Mouse (Mus musculus): ENCODE measurements around the gene Map7. TPM values are rescaled to one million over a fixed set of nuclear protein-coding genes. Genes with fewer than 3 reads are reported as not detected.

Map7 gene
- polyA plus RNA-seq, 1 experiment from 2014 or later, result 6.7 TPM

DNA sequence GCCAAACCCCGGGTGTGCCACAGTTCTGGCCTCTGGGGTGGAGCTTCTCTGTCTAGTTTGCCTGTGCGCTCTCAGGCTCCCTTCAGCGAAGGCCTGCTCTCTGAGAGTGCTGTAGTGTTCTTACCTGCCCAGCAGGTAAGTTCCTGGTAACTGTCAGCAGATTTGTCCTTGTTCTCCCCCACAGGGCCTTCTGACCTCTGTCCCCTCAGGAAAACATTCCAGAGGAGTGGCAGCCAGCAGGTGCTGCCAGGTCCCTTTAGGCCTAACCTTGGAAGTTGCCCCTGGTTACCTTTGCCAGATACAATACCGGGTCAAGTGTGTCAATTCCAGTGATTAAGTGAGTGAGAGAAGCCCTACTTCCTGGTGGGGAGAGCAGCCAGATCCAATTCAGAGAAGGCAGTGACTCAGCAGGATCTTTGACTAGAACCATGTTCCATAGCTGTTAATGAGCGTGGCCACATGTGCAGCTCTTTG lies 38.6 kb downstream of the Map7 start:
- no peak for DNase-seq (ENCODE audit: low spot score)
- H3K4me3 ChIP-seq (ENCODE audit: low read depth, low read length), result no peak overlapping the region
- no peaks in the 10 kb centered on the region for H3K36me3 ChIP-seq (ENCODE audit: control insufficient read depth, insufficient read depth, low read length)
- 82% methylated on average over 5 of the region's 5 CpGs for WGBS
- H3K4me2 ChIP-seq (replicated peaks; ENCODE audit: low read depth, low read length), result no peak overlapping the region
- H3K27ac ChIP-seq (ENCODE audit: low read depth, low read length), result no peak overlapping the region
- no peak overlapping the region for H3K9ac ChIP-seq (ENCODE audit: low read depth, low read length)
- H3K27me3 ChIP-seq (ENCODE audit: control insufficient read depth, insufficient read depth, low read length), result no peaks in the 10 kb centered on the region
- ATAC-seq (ENCODE audit: low FRiP score), result no peak
- H3K9me3 ChIP-seq (ENCODE audit: control insufficient read depth, low read length), result no peaks in the 10 kb centered on the region
- no peaks in the 10 kb centered on the region for H3K4me1 ChIP-seq (replicated peaks; ENCODE audit: control insufficient read depth, insufficient read depth, low read length)

DNA sequence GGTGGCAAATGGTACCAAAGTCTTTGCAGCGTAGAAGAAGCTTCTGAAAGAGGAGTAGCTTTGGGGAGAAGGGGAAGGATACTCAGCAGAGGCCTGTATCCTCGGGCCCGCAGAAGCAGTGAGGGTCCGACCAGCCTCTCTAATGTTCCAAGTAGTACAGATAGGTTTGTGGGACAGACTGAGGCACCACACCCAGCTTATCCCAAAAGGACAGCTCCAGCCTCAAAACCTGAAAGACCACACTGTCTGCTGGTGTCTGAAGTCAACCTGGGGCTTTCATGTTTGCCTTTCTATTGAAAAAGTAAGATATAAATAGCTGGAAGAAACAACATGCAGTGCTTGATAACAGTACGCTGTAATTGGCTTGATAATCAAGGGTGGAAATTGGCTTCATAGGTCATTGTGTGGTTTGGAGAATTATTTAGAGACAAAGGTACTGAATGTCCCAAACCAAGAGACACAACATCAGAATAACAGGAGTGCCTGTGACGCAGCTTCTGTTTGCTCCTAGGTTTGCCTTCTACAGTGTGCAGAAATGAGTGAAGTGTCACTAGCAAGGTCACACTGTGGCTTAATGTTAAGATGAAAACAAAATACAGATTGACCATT lies 42.0 kb downstream of the Map7 start:
- Histone ChIP-seq H3K9me3 (ENCODE audit: control insufficient read depth, low read length) (no peaks in the 10 kb centered on the region), H3K4me3 (ENCODE audit: low read depth, low read length) (no peak overlapping the region), H3K27ac (ENCODE audit: low read depth, low read length) (no peak overlapping the region), H3K4me2 (replicated peaks; ENCODE audit: low read depth, low read length) (no peak overlapping the region), H3K4me1 (replicated peaks; ENCODE audit: control insufficient read depth, insufficient read depth, low read length) (no peaks in the 10 kb centered on the region), H3K27me3 (ENCODE audit: control insufficient read depth, insufficient read depth, low read length) (no peaks in the 10 kb centered on the region), H3K36me3 (ENCODE audit: control insufficient read depth, insufficient read depth, low read length) (no peaks in the 10 kb centered on the region), H3K9ac (ENCODE audit: low read depth, low read length) (no peak overlapping the region)
- DNase-seq (ENCODE audit: low spot score) (no peak), ATAC-seq (ENCODE audit: low FRiP score) (no peak)
- 92% methylated on average over 6 of the region's 6 CpGs for WGBS

DNA sequence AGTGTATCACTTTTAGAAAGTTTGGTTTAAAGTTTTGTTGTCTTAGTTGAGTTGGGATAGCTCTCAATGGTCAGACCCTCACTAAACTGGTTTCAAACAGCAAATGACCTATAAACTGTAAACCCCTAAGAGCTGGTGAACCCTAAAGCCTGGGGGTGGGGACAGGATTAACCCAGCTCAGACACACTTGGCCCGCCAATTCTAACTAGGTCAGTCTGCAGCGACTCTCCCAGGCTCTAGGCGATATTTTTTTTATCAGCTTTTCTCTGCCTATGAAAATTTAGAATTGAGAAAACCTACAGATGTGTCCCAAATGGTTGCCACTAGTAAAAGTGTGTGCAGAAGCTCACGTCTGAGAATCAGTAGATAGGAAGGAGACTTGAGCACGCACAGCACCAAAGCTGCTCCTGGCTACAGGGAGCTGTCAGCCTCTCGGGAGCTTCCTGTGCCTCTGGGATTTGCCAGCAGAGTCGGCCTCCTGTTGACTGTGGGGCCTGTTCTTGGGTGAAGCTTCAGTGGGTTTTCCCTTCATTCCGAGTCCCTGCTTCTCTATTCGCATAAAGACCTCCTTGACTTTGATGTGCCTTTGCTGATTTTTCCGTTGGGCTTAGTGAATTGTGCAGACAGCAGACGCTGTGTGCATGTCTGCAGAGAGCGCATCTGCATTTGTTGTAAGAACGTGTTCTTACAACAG lies 46.7 kb downstream of the Map7 start:
- H3K4me2 ChIP-seq (replicated peaks; ENCODE audit: low read depth, low read length), result no peak overlapping the region
- 40% methylated on average over 13 of the region's 13 CpGs for WGBS
- DNase-seq (ENCODE audit: low spot score) (no peak), ATAC-seq (ENCODE audit: low FRiP score) (no peak)
- H3K27me3 ChIP-seq (ENCODE audit: control insufficient read depth, insufficient read depth, low read length), result no peaks in the 10 kb centered on the region
- no peak overlapping the region for H3K27ac ChIP-seq (ENCODE audit: low read depth, low read length)
- no peaks in the 10 kb centered on the region for H3K9me3 ChIP-seq (ENCODE audit: control insufficient read depth, low read length)
- no peak overlapping the region for H3K4me3 ChIP-seq (ENCODE audit: low read depth, low read length)
- no peak overlapping the region for H3K9ac ChIP-seq (ENCODE audit: low read depth, low read length)
- H3K36me3 ChIP-seq (ENCODE audit: control insufficient read depth, insufficient read depth, low read length), result no peaks in the 10 kb centered on the region
- no peaks in the 10 kb centered on the region for H3K4me1 ChIP-seq (replicated peaks; ENCODE audit: control insufficient read depth, insufficient read depth, low read length)

DNA sequence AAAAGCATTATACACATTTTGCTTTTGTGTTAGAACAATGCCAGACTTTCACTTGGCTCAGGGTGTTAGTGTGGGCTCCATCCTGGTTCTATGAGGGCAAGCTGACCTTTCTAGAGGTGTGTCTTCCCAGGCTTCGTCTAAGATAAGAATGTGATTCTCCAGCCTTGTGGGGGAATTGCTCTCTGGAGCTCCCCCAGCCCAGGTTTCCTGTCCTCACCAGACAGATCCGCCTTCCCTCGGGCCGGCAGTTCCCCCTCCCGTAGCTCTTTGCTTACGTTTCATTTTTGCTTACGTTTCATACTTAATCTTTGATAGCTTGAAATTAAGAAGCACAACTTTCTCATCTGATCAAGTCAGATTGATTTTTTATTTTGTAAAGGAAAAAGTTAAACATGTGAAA lies 48.8 kb downstream of the Map7 start:
- H3K4me3 ChIP-seq (ENCODE audit: low read depth, low read length), result no peak overlapping the region
- no peak overlapping the region for H3K9ac ChIP-seq (ENCODE audit: low read depth, low read length)
- H3K36me3 ChIP-seq (ENCODE audit: control insufficient read depth, insufficient read depth, low read length), result no peaks in the 10 kb centered on the region
- H3K27me3 ChIP-seq (ENCODE audit: control insufficient read depth, insufficient read depth, low read length), result no peaks in the 10 kb centered on the region
- 82% methylated on average over 7 of the region's 7 CpGs for WGBS
- DNase-seq (ENCODE audit: low spot score) (no peak), ATAC-seq (ENCODE audit: low FRiP score) (no peak)
- H3K4me2 ChIP-seq (replicated peaks; ENCODE audit: low read depth, low read length), result no peak overlapping the region
- no peak overlapping the region for H3K27ac ChIP-seq (ENCODE audit: low read depth, low read length)
- no peaks in the 10 kb centered on the region for H3K4me1 ChIP-seq (replicated peaks; ENCODE audit: control insufficient read depth, insufficient read depth, low read length)
- no peaks in the 10 kb centered on the region for H3K9me3 ChIP-seq (ENCODE audit: control insufficient read depth, low read length)

DNA sequence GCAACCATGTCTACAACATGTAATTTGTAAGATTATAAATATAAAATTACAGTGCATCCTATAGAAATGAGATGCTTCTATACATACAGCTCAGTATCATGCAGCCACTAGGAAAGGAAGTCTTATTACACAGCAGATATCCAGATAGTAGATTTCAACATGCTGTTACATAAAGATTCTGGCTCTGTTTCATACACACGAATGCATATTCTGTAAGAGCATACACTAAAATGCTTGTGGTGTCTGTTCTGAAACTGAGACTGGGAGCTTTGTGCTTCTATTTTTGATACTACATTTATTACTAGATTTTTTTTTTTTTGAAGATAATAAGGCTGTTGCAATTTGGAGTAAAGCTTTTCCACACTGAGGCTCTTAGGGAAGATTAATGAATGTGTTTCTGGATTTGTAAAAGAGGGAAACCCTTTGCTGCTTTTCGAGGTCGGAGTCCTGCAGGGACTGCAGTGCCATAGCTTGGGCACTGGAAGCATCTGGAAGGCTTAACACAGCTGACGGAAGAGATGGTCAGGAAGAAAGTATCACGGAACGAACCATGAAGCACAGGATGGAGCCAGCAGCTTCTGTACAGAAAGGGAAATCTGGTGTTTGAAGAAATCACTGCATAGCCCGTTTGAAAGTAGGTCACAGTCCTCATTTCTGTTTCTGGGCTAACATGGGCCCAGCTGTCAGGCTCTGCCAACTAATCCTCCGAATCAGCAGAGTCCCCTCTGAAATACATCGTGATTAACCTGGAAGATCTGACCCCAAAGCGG lies 50.9 kb downstream of the Map7 start:
- H3K4me2 ChIP-seq (replicated peaks; ENCODE audit: low read depth, low read length), result no peak overlapping the region
- no peak overlapping the region for H3K27ac ChIP-seq (ENCODE audit: low read depth, low read length)
- H3K9me3 ChIP-seq (ENCODE audit: control insufficient read depth, low read length), result no peaks in the 10 kb centered on the region
- no peaks in the 10 kb centered on the region for H3K4me1 ChIP-seq (replicated peaks; ENCODE audit: control insufficient read depth, insufficient read depth, low read length)
- no peaks in the 10 kb centered on the region for H3K36me3 ChIP-seq (ENCODE audit: control insufficient read depth, insufficient read depth, low read length)
- no peaks in the 10 kb centered on the region for H3K27me3 ChIP-seq (ENCODE audit: control insufficient read depth, insufficient read depth, low read length)
- ATAC-seq (ENCODE audit: low FRiP score) (no peak), DNase-seq (ENCODE audit: low spot score) (no peak)
- H3K4me3 ChIP-seq (ENCODE audit: low read depth, low read length), result no peak overlapping the region
- WGBS, result 83% methylated on average over 10 of the region's 10 CpGs
- no peak overlapping the region for H3K9ac ChIP-seq (ENCODE audit: low read depth, low read length)

DNA sequence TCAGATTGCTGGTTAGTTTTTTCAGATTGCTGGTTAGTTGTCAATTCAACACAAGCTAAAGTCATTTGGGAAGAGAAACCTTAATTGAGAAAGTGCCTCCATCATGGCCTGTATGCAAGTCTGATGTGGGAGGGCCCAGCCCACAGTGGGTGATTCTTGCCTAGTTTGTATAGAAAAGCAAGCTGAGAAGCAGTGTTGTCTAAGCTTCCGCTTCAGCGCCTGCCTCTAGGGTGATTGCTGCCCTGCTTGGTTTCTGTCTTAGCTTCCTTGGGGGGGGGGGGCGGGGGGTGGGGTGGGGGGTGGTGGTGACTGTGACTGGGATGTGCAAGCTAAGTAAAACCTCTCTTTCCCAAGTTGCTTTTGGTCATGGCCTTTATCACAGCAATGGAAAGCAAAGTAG lies 53.0 kb downstream of the Map7 start:
- 18% methylated on average over 3 of the region's 3 CpGs for WGBS
- no peaks in the 10 kb centered on the region for H3K9me3 ChIP-seq (ENCODE audit: control insufficient read depth, low read length)
- no peak for ATAC-seq (ENCODE audit: low FRiP score)
- no peaks in the 10 kb centered on the region for H3K36me3 ChIP-seq (ENCODE audit: control insufficient read depth, insufficient read depth, low read length)
- no peak overlapping the region for H3K27ac ChIP-seq (ENCODE audit: low read depth, low read length)
- H3K27me3 ChIP-seq (ENCODE audit: control insufficient read depth, insufficient read depth, low read length), result no peaks in the 10 kb centered on the region
- no peak overlapping the region for H3K9ac ChIP-seq (ENCODE audit: low read depth, low read length)
- no peak overlapping the region for H3K4me2 ChIP-seq (replicated peaks; ENCODE audit: low read depth, low read length)
- no peak for DNase-seq (ENCODE audit: low spot score)
- no peaks in the 10 kb centered on the region for H3K4me1 ChIP-seq (replicated peaks; ENCODE audit: control insufficient read depth, insufficient read depth, low read length)
- no peak overlapping the region for H3K4me3 ChIP-seq (ENCODE audit: low read depth, low read length)

DNA sequence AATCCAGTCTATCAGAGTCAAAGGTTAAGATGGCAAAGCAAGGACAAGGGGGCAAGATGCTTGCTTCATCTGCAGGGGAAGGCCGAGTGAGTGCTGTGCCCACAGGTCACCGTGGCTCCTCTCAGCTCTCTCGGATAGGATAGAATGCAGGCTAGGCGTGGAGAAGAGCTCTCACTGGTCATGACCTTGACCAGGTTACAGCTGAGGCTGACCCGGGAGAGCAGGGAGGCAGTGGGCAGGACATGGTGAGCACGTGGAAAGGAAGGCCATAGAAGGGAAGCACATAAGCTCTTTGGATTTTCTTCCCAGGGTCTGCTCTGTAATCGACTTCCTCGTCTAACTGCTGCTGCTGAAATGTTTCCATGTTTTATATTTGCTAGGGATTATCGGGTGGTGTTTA lies 53.9 kb downstream of the Map7 start:
- ATAC-seq (ENCODE audit: low FRiP score), result no peak
- DNase-seq (ENCODE audit: low spot score), result no peak
- Histone ChIP-seq H3K27me3 (ENCODE audit: control insufficient read depth, insufficient read depth, low read length) (no peaks in the 10 kb centered on the region), H3K9me3 (ENCODE audit: control insufficient read depth, low read length) (no peaks in the 10 kb centered on the region), H3K4me1 (replicated peaks; ENCODE audit: control insufficient read depth, insufficient read depth, low read length) (no peaks in the 10 kb centered on the region), H3K4me3 (ENCODE audit: low read depth, low read length) (no peak overlapping the region), H3K27ac (ENCODE audit: low read depth, low read length) (no peak overlapping the region), H3K36me3 (ENCODE audit: control insufficient read depth, insufficient read depth, low read length) (no peaks in the 10 kb centered on the region), H3K9ac (ENCODE audit: low read depth, low read length) (no peak overlapping the region), H3K4me2 (replicated peaks; ENCODE audit: low read depth, low read length) (no peak overlapping the region)
- WGBS, result 67% methylated on average over 9 of the region's 9 CpGs

DNA sequence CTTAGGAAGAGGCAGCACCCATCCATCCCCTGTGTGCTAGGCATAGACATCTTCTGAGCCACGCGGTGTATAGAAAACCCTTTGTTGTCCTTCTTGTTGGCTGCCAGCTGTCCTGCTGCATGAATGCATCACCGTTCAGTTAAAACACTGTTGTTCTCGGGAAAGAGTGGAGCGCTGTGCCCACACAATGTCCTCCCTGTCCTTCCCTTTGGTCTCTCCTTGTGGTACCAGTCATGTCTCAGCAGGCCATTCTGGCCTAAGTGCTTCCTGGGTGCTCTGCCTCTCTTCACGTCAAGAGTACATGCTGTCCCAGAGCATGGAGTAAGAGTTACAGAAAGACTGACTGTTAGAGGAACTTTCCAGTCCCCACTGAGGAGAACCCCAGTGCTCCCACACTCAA lies 54.5 kb downstream of the Map7 start:
- WGBS, result 54% methylated on average over 6 of the region's 6 CpGs
- H3K4me1 ChIP-seq (replicated peaks; ENCODE audit: control insufficient read depth, insufficient read depth, low read length), result no peaks in the 10 kb centered on the region
- 0 out of 2 replicates have a peak overlapping the region, but pooled peaks have one; percentile 20 for H3K27ac ChIP-seq (ENCODE audit: low read depth, low read length)
- no peak overlapping the region for H3K9ac ChIP-seq (ENCODE audit: low read depth, low read length)
- no peaks in the 10 kb centered on the region for H3K9me3 ChIP-seq (ENCODE audit: control insufficient read depth, low read length)
- H3K36me3 ChIP-seq (ENCODE audit: control insufficient read depth, insufficient read depth, low read length), result no peaks in the 10 kb centered on the region
- H3K4me2 ChIP-seq (replicated peaks; ENCODE audit: low read depth, low read length), result no peak overlapping the region
- ATAC-seq (ENCODE audit: low FRiP score), result no peak
- no peaks in the 10 kb centered on the region for H3K27me3 ChIP-seq (ENCODE audit: control insufficient read depth, insufficient read depth, low read length)
- no peak overlapping the region for H3K4me3 ChIP-seq (ENCODE audit: low read depth, low read length)
- peak; percentile 19 for DNase-seq (ENCODE audit: low spot score)
